Mouse (Mus musculus): Measurements from ENCODE around the gene Gm44790. TPM values are rescaled to one million over a fixed set of nuclear protein-coding genes. Genes with fewer than 3 reads are reported as not detected.
A peak's percentile ranks its signal among the peaks of the same experiment; 100 is the strongest.

Gene Gm44790
- polyA plus RNA-seq, 1 experiment from 2014 or later = not detected

DNA sequence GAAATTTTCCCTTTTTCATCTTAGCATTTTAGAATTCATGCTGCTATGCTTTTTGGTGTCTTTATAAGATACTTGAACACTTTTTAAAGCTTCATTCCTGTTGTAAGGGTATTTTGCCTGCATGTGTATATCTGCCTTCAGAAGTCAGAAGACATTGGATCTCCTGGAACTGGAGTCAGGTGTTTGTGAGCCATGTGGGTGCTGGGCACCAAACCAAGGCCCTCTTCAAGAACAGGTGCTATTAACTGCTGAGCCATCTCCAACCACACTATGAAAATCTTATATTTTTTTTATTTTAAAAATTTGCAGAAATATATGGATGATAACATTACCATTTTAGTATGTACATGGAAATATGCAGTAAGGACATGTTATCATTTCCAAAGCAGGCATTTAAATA is 20.2 kb upstream of the Gm44790 start:
- H3K9ac ChIP-seq (replicated peaks) = peak overlapping the region; percentile 52
- peaks cover 8% of the 10 kb centered on the region; the same call in 1 of the 2 replicates for H3K36me3 ChIP-seq
- ATAC-seq = no peak
- H3K27ac ChIP-seq = no peak overlapping the region
- H3K4me3 ChIP-seq (replicated peaks) = peak overlapping the region; percentile 87
- H3K4me1 ChIP-seq (replicated peaks) = peaks cover 43% of the 10 kb centered on the region
- peak overlapping the region; percentile 83 for H3K4me2 ChIP-seq (replicated peaks)
- H3K27me3 ChIP-seq = no peaks in the 10 kb centered on the region
- H3K9me3 ChIP-seq = no peaks in the 10 kb centered on the region

DNA sequence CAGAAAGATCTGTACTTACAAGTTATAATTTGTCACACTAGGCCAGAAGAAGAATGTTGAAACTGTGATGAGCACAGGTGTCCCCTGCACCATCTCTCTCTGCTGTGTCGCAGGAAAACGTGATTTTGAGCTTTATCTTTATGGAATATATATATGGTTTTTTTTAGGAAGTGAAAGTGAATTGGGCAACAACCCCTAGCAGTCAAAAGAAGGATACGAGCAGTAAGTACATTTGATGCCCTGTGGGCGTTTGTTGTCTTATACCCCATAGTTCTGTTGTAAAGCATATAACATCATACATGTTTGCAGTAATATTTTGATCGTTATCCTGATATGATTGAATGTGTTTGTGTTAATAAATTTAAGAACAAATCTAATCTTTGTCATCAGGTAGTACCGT is 7.7 kb upstream of the Gm44790 start:
- H3K9ac ChIP-seq (replicated peaks) = no peak overlapping the region
- no peaks in the 10 kb centered on the region for H3K9me3 ChIP-seq
- no peak overlapping the region for H3K4me3 ChIP-seq (replicated peaks)
- no peak overlapping the region for H3K27ac ChIP-seq
- no peaks in the 10 kb centered on the region for H3K27me3 ChIP-seq
- WGBS = 92% methylated on average over 6 of the region's 6 CpGs
- no peak overlapping the region for H3K4me2 ChIP-seq (replicated peaks)
- H3K4me1 ChIP-seq (replicated peaks) = no peaks in the 10 kb centered on the region
- peaks cover 82% of the 10 kb centered on the region for H3K36me3 ChIP-seq
- no peak for ATAC-seq

DNA sequence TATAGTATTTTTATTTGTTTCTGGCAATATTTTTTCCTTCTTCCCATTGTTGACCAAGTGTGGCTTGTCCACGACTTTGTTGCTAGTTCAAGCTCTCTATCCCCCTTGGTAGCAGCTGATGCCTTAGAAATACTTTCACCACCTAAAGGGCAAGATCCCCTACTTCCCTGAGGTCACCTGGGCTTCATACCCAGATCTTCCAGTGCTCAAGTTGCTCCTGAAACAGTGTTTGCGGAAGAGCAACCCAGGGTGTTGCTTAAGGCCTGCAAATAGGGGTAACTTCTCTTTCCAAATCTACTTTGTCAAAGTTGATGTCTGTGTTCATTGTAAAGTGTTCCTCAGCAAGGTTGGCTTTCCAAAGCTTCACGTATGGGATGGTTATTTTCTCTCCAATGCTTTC is 7.2 kb upstream of the Gm44790 start:
- peaks cover 81% of the 10 kb centered on the region for H3K36me3 ChIP-seq
- no peaks in the 10 kb centered on the region for H3K4me1 ChIP-seq (replicated peaks)
- no peak overlapping the region for H3K4me3 ChIP-seq (replicated peaks)
- 92% methylated on average over 3 of the region's 3 CpGs for WGBS
- no peak overlapping the region for H3K9ac ChIP-seq (replicated peaks)
- ATAC-seq = no peak
- no peak overlapping the region for H3K27ac ChIP-seq
- no peaks in the 10 kb centered on the region for H3K27me3 ChIP-seq
- no peaks in the 10 kb centered on the region for H3K9me3 ChIP-seq
- H3K4me2 ChIP-seq (replicated peaks) = no peak overlapping the region

DNA sequence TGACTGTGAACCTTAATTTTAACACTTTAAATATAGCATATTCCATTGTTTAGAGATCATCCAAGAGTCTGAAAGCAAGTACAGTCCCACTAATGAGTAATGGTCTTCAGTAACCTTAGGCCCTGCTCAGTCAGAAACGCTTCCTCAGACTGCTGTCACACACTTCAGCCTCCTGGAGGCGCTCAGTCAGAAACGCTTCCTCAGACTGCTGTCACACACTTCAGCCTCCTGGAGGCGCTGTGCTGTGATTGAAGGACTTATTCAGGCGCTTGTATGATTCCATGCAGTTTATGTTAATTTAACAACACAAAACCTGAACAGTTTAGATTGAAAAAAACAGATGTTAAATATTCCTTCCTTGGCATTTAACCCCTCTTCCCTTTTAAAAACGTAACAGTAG is 6.0 kb upstream of the Gm44790 start:
- no peak overlapping the region for H3K4me2 ChIP-seq (replicated peaks)
- H3K9ac ChIP-seq (replicated peaks) = no peak overlapping the region
- 76% methylated on average over 6 of the region's 6 CpGs for WGBS
- no peak overlapping the region for H3K27ac ChIP-seq
- peaks cover 81% of the 10 kb centered on the region for H3K36me3 ChIP-seq
- H3K4me3 ChIP-seq (replicated peaks) = no peak overlapping the region
- H3K4me1 ChIP-seq (replicated peaks) = no peaks in the 10 kb centered on the region
- no peak for ATAC-seq
- no peaks in the 10 kb centered on the region for H3K9me3 ChIP-seq
- no peaks in the 10 kb centered on the region for H3K27me3 ChIP-seq

DNA sequence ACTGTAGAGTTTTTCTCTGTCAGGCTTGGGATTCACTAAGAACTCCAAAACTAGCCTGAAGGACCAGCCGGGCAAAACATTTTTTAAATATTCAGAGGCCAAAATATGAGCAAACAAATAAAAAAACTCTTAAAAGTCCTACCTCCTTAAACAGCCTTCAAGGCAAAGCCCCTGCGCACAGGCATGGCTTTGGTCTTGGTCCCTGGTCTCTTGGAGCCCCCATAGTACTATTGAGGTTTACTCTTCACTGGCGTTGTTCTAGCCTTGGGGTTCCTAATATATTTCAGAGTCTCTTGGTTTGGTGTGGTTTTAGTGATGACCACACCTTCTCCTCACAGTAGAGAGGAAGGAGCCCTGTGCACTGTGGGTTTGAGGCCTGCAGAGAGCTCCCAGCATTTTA is 5.1 kb downstream of the Gm44790 start:
- no peak for ATAC-seq
- H3K9me3 ChIP-seq = no peaks in the 10 kb centered on the region
- H3K4me2 ChIP-seq (replicated peaks) = no peak overlapping the region
- no peak overlapping the region for H3K4me3 ChIP-seq (replicated peaks)
- H3K9ac ChIP-seq (replicated peaks) = no peak overlapping the region
- peaks cover 87% of the 10 kb centered on the region for H3K36me3 ChIP-seq
- no peaks in the 10 kb centered on the region for H3K4me1 ChIP-seq (replicated peaks)
- WGBS = 97% methylated on average over 3 of the region's 3 CpGs
- no peak overlapping the region for H3K27ac ChIP-seq
- no peaks in the 10 kb centered on the region for H3K27me3 ChIP-seq

DNA sequence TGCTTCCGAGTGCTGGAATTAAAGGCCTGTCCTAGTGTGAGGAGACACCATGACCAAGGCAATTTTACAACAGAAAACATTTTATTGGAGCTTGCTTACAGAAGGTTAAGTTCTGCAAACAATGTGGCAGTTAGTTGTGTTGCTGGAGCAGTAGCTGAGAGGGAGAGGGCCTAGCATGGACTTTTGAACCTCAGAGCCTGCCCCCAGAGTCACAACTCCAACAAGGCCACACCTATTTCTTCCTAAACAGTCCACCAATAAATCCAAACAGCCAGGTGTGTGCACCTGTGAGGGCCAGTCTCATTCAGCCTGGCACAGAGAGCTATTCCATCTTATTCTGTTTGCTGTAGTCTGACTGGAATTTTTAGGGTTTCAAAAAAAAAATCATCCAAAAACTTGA is 7.2 kb downstream of the Gm44790 start:
- no peaks in the 10 kb centered on the region for H3K9me3 ChIP-seq
- H3K4me3 ChIP-seq (replicated peaks) = no peak overlapping the region
- no peak for ATAC-seq
- H3K9ac ChIP-seq (replicated peaks) = no peak overlapping the region
- H3K4me2 ChIP-seq (replicated peaks) = no peak overlapping the region
- H3K4me1 ChIP-seq (replicated peaks) = peaks cover 4% of the 10 kb centered on the region
- H3K36me3 ChIP-seq = peaks cover 67% of the 10 kb centered on the region
- no peak overlapping the region for H3K27ac ChIP-seq
- 97% methylated on average over 1 of the region's 1 CpGs for WGBS
- H3K27me3 ChIP-seq = no peaks in the 10 kb centered on the region

DNA sequence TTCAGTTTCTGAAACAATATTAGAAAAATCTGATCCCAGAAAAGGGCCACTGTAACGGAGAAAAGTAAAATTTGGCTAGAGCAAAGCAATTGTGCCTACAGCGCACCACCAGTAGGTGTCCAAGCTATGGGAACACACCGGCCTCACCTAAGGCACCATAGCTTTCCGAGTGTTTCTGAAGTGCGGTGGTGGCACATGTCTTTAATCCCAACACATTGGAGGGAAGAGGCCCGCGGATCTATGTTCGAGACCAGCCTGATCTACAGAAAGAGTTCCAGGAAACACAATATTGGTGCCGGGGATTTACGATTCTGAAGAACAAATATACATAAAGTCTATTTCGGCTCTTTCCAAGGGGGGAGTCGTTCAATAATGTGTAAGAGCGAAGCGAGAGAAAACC is 11.3 kb downstream of the Gm44790 start:
- Histone ChIP-seq H3K27me3 (no peaks in the 10 kb centered on the region), H3K9me3 (no peaks in the 10 kb centered on the region), H3K36me3 (peaks cover 46% of the 10 kb centered on the region), H3K9ac (replicated peaks) (peak overlapping the region; percentile 84), H3K4me1 (replicated peaks) (peaks cover 14% of the 10 kb centered on the region), H3K4me2 (replicated peaks) (peak overlapping the region; percentile 88), H3K4me3 (replicated peaks) (peak overlapping the region; percentile 91), H3K27ac (peak overlapping the region; percentile 91)
- 3% methylated on average over 14 of the region's 14 CpGs for WGBS
- ATAC-seq = peak; percentile 48

DNA sequence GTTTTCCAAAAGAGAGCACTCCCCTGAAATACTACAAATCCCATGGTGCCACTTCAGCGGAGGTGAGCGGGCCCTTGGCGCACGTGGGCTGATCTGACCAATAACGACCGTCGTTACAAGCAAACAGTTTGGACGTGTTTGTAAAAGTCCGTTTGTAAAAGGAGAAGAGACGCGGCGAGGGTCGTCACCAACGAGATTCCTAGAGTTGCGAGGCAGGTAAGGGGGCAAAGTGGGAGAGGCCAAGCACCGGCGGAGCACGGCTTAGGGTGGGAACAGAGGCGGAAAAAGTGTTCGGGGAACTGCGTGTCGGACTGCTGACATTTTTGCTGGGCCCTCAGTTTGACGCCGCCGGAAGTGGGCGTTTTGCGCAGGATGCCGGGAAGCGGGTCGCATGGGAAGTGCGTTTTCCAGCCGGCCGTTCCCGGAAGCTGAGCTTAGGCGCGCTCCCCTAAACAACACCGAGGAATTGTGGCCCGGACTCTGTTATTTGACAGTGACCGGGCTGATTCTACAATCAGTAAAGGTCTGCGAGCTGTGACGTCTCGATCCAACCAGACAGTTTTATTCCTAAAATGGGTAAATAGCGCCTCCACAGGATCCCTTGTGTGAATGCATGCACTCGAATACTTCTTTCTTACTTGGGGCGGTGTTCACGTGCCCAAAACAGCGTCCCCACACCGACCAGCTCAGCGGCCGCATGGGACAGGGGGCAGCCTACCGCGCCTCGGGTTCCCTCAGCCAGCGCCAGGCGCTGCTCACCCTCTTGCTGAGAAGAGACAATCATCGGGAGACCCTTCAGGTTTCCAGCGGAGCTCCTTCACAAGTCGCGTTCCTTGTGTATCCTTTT is 12.0 kb downstream of the Gm44790 start, which contains the start of gene C87436:
C87436 (plus strand) TSS at position 103 of the 847 bp plus-strand sequence.
- no peaks in the 10 kb centered on the region for H3K27me3 ChIP-seq
- H3K9me3 ChIP-seq = no peaks in the 10 kb centered on the region
- H3K4me2 ChIP-seq (replicated peaks) = peak within 1 kb of the TSS; percentile 88
- peaks cover 14% of the 10 kb centered on the region for H3K4me1 ChIP-seq (replicated peaks)
- H3K9ac ChIP-seq (replicated peaks) = peak within 1 kb of the TSS; percentile 84
- H3K4me3 ChIP-seq (replicated peaks) = peak within 1 kb of the TSS; percentile 91
- peaks cover 42% of the 10 kb centered on the region for H3K36me3 ChIP-seq
- under 1% methylated on average over 59 of the region's 59 CpGs for WGBS
- H3K27ac ChIP-seq = peak within 1 kb of the TSS; percentile 91
- ATAC-seq = peak; percentile 96

DNA sequence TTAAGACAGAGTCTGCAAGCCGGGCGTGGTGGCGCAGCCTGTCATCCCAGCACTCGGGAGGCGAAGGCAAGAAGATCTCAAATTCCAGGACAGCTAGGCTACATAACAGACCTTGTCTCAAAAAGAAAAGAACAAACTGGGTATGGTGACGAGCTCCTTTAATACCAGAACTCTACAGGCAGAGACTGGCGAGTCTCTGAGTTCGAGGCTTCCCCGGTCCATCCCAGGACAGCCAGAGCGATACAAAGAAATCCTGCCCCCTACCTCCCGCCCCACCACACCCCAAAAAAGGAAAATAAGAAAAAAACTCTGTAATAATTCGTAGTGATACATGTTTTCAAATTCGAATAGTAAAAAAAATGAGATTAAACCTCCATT is 12.7 kb downstream of the Gm44790 start:
- Histone ChIP-seq H3K27ac (peak overlapping the region; percentile 91), H3K36me3 (peaks cover 42% of the 10 kb centered on the region), H3K4me2 (replicated peaks) (peak overlapping the region; percentile 88), H3K9ac (replicated peaks) (peak overlapping the region; percentile 84), H3K4me1 (replicated peaks) (peaks cover 14% of the 10 kb centered on the region), H3K9me3 (no peaks in the 10 kb centered on the region), H3K27me3 (no peaks in the 10 kb centered on the region), H3K4me3 (replicated peaks) (peak overlapping the region; percentile 91)
- no peak for ATAC-seq
- 5% methylated on average over 13 of the region's 13 CpGs for WGBS

DNA sequence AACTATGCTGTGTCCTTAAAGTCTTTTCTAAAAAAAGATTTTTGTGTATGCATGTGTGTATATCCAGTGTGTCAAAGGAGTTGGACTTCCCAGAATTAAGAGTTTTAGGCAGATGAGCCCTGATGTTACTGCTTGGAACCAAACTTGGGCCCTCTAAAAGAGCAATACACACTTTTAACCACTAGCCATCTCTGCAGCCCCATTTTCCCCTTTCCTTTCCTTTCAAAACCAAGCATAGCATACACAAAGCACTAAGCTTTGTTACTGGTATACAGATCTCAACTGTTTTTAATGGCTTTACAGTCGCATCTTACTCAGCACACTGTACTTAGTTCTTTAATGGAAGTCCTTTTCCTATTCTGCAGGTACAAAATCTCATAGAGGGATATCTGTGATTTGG is 13.1 kb downstream of the Gm44790 start:
- H3K4me2 ChIP-seq (replicated peaks) = peak overlapping the region; percentile 88
- H3K36me3 ChIP-seq = peaks cover 42% of the 10 kb centered on the region
- no peaks in the 10 kb centered on the region for H3K27me3 ChIP-seq
- 95% methylated on average over 1 of the region's 1 CpGs for WGBS
- 0 out of 2 replicates have a peak overlapping the region, but pooled peaks have one; percentile 91 for H3K27ac ChIP-seq
- H3K9ac ChIP-seq (replicated peaks) = peak overlapping the region; percentile 84
- peaks cover 14% of the 10 kb centered on the region for H3K4me1 ChIP-seq (replicated peaks)
- H3K9me3 ChIP-seq = no peaks in the 10 kb centered on the region
- no peak for ATAC-seq
- peak overlapping the region; percentile 91 for H3K4me3 ChIP-seq (replicated peaks)

DNA sequence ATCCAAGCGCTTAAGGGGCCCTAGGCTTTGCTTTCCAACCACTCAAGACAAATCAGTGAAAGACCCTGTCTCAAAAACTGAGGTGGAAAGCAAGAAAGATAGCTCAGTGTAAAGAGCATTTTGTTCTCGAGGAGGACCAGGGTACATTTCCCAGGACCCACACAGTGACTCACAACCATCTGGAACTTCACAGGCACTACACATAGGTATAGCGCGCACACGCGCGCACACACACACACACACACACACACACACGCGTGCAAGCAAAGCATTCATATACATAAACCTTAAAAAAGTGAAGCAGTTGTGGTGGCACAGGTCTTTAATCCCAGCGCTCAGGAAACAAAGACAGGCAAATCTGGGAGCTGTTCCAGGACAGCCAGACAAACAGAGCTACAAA is 15.1 kb downstream of the Gm44790 start:
- Histone ChIP-seq H3K4me1 (replicated peaks) (peaks cover 14% of the 10 kb centered on the region), H3K9me3 (no peaks in the 10 kb centered on the region), H3K27ac (no peak overlapping the region), H3K36me3 (peaks cover 37% of the 10 kb centered on the region), H3K4me3 (replicated peaks) (no peak overlapping the region), H3K9ac (replicated peaks) (no peak overlapping the region), H3K27me3 (no peaks in the 10 kb centered on the region), H3K4me2 (replicated peaks) (no peak overlapping the region)
- 98% methylated on average over 10 of the region's 10 CpGs for WGBS
- no peak for ATAC-seq

DNA sequence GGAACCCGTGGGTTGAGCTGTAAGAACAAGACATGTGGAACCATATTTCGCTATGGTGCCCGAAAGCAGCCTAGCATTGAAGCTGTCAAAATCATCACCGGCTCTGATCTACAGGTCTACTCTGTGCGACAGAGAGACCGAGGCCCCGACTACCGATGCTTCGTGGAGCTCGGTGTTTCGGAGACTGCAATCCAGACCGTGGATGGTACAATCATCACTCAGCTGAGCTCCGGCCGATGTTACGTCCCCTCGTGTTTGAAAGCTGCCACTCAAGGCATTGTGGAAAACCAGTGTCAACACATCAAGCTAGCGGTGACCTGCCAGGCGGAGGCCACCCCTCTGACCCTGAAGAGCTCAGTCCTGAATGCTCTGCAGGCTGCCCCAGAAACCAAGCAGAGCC is 19.1 kb downstream of the Gm44790 start:
- Histone ChIP-seq H3K9ac (replicated peaks) (no peak overlapping the region), H3K4me1 (replicated peaks) (no peaks in the 10 kb centered on the region), H3K36me3 (peaks cover 59% of the 10 kb centered on the region), H3K4me2 (replicated peaks) (no peak overlapping the region), H3K4me3 (replicated peaks) (no peak overlapping the region), H3K27me3 (no peaks in the 10 kb centered on the region), H3K27ac (no peak overlapping the region), H3K9me3 (no peaks in the 10 kb centered on the region)
- no peak for ATAC-seq
- 92% methylated on average over 18 of the region's 18 CpGs for WGBS
